Mouse (Mus musculus) CH12F3 (cell line): ENCODE data around the gene Fam229b.

ENCODE experiments used
- in situ Hi-C: fragments of 300-500 bp; cut with MboI; formaldehyde crosslinking; loops from 2 replicates; pipeline ENCODE4 v1.14.3; 2020; ENCODE audit warnings: low sequenced_read_pairs

Gene Fam229b

DNA sequence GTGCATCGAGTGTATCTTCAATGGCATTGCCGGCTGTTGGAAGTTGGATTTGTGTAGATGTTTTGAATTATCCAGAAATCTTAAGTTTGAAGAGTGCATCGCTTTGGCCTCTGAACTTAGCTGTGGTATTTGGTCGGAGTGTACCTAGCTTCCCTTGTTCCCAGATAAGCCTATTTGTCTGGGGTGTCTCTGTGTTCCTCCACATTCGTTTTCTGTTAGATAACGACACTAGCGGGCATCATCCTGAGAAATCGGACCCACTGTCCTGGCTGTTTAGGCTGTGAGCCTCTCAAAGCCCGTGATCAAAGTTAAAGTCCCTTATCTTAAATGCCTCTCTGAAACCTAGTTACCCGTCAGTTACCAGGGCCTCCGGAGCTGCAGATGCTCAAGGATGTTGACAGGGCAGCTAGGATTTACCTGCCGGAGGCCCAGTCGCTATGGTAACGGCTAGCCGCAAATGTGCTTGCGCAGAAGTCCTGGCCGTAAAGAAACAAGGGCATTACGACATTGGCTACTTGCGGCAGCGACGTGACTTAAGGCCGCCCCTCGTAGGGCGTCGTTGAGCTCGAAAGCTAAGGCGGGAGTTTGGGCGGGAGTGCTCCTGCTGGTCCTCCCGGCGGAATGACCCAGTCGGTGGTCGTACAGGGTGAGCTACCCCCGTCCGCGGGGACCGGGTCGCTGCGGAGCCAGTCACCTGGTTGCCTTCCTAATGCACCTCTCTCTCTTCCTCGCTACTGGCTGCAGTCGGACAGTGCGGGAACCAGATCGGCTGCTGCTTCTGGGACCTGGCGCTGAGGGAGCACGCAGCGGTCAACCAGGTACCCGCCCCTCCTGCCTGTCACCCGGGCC lies at the start of gene Fam229b, which contains the start of gene Tube1:
TSS of gene Fam229b (minus strand) at position 453 of the 849 bp plus-strand sequence.
TSS of gene Tube1 (plus strand) at position 515 of the 849 bp plus-strand sequence.
- in situ Hi-C loops = no loop called here

DNA sequence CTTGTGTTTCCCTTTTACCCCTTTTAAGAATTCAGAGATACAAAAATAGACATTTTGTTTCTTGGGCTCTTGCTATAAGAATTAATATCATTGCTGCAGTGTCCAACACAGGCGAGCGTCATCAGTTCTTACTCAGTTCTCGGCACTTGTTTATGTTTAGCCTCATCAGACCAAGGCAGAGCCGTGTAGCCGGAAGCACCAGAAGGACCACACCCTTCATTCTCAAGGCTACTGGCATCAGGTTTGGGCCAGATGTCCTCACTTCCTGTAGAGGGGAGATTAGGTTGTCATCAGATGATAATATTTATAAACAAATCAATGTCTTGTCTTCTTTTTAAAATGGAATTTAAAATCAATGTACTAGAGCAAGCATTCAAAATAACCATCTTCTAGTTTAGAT lies 43.3 kb upstream of the Fam229b start:
- in situ Hi-C loops = no loop called here

DNA sequence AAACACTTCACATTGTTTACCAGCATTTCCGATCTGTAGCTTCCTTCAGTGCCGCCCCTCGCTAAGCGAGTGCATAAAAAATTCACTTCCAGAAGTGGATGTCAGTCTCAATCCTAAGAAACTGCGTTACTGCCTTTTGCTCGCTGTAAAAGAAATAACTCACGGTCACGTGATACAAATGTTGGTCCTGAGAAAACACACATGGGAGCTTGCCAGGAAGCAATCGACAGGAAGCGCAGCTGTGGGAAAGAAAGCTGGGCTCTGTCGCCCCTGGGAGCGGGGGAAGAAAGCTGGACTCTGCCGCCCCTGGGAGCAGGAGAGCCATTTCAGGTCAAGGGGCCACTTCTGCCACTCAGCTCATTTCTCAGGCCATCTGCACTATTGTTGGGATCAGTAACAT lies 39.4 kb upstream of the Fam229b start:
- in situ Hi-C loops = loop anchor here (5.0 kb wide), 1 partner anchor 349 kb away; no protein-coding TSS in a partner anchor

DNA sequence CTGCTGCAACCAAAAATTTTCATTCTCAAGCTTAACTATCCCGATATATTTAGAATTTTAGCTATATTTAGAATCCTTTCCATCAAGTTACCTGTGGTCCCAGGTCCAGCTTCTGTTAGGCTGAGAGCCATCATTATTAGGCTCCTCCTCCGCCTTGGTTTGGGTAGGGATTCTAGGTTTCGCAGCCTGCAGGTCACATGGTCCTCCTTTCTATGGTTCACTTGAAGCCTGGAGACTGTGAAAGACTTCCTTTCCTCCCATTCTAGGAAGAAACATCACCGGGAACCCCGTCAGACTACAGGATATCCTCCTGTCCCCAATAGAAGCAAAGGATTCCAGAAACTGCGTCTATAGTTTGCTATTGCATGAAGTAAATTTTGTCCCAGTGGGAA lies 38.8 kb upstream of the Fam229b start:
- in situ Hi-C loops = loop anchor here (5.0 kb wide), 1 partner anchor 350 kb away; no protein-coding TSS in a partner anchor

DNA sequence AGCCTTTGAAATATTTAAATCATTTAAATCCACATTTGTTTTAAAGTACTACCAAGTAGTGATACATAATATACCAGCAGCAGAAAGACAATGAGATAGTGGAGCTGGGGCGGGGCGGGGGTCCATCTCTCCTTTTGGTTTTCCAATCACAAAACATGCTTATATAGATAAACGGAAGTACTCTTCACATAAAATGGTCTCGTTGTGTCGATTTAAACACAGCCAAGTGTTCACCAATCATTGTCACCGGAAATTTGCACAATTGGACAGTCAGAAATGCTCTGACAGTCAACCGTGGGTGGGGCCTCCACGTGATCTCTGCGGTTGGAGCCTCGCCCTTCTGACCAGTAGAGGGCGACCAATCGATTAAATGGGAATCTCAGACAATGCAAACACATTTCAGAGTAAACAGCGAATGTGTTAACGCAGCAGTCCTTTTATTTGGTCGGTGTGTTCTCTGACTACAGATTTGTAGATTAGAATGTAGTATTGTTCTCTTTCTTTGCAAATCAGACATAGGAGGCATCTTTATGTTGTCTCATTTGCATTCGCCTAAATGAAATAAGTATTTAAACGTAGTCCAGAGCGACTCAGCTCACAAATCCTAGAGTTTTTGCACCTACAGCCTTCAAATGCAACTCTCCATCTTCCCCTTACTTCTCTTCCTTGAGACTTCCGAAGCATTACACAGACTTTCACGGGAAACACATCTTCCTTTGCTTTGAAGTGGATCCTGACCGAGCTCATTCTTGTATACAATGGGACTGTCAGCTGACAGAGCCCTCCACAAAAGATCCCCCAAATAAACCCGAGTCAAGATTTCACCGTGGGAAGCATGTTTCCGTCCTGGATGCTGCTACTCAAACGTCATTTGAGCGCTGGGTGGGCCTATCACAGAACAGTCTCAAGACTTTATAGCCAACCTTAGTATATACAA lies 38.2 kb upstream of the Fam229b start:
- in situ Hi-C loops = loop anchor here (5.0 kb wide), 1 partner anchor 350 kb away; no protein-coding TSS in a partner anchor

DNA sequence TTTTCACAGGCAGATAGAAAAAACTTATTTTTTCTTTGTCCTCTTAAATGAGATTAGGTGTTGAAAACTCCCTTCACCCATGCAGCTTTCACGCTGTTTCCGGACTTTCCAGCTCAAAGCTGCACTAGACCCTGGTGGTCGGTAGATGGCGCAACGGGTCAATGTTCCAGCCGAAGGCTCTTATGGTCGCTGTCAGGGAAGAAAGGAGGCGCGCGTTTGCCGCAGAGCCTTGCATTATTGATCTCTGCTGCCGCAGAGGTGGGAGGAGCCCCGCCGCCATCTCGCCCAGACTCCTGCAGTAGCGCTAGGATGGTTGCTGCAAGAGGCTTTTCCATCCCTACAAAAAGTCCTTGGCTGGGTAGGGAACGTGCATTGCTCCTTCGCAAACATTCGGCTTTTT lies 37.4 kb upstream of the Fam229b start:
- in situ Hi-C loops = loop anchor here (5.0 kb wide), 1 partner anchor 351 kb away; no protein-coding TSS in a partner anchor

DNA sequence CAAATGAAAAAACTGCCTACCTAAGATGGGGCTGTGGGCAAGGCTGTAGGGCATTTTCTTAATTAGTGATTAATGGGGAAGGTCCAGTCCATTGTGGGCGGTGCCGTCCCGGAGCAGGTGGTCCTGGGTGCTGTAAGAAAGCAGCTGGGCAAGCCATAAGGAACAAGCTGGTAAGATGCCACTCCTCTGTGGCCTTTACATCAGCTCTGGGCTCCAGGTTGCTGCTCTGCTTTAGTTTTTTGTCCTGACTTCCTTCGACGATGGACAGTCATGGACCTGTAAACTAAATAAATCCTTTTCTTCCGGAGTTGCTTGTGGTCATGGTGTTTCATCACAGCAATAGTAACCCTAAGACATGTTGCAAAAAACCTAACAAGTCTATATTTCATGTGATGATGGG lies 37.0 kb upstream of the Fam229b start:
- in situ Hi-C loops = loop anchor here (5.0 kb wide), 1 partner anchor 352 kb away; no protein-coding TSS in a partner anchor

DNA sequence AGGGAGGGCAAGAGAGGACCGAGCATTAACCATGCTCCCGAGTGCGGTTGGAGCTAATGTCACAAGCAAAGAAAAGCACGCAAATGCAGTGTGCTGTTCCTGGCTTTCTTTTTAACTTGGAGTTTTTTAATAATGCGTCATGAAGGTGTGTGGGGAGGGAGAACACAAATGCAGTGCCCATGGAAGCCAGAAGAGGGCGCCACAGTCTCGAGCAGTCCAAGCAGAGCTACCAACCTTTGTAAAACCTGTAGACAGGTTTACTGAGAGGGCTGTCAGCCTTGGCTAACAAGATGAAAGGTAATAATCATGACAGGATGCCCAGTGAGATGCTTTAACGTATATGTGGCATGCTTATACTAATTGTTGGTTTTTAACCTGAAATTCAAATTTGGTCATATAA lies 36.5 kb upstream of the Fam229b start:
- in situ Hi-C loops = loop anchor here (5.0 kb wide), 1 partner anchor 352 kb away; no protein-coding TSS in a partner anchor

DNA sequence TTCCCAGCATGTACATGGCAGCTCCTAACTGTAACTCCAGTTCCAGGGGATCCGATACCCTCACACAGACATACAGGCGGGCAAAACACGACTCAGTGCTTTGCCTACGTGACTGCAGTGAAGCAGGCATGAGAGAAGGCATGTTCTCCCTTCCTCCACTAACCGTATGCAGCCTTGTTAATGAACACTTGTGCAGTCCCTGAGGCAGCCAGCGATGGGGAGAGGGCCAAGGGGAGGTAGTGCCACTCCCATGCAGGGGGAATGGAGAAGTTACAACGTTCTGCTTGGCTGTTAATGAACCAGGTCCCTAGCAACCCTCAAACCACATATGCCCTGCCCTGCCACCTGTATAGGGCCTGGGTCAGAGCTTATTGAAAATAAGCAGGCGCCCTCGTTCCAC lies 35.9 kb upstream of the Fam229b start:
- in situ Hi-C loops = loop anchor here (5.0 kb wide), 1 partner anchor 353 kb away; no protein-coding TSS in a partner anchor

DNA sequence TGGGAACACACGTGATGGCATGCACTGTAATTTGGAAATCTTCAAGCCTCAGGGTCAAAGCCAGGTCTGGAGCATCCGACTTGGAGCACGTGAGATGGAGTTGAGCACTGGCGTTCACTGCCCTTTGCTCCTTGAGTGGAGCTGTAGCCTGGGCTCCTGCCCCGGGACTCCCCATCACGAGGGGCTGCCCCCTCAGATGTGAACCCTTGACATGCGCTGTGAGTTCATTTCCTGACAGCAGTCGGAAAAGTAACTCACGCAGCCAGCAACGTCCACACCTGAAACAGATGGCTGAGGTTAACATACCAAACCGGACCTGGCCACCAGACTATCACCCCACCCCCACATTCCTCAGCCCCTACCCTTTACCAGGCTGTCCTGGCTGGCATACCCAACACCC lies 33.9 kb upstream of the Fam229b start:
- in situ Hi-C loops = no loop called here

DNA sequence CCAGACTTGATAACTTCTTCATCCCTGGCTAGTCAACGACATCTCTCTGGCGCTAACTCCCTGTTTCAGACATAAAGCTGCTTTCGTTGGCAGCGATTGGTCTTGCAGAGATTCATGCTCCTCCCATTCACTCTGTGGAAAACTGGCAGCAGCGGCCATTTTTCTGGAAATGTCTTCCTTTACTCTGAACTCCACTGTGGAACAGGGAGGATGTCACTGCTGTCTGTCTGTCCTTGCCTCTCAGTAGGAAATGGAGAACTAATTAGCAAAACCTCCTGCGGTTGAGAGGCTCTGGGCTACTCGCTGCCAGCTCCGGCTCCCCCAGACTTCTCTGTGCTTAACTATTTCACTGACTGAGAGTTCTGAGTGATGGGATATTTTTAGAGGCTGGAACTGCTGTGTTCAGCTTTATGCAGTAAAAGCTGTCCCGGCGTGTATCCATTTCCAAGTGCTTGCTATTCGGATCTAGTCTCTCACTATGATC lies 32.0 kb upstream of the Fam229b start:
- in situ Hi-C loops = no loop called here

DNA sequence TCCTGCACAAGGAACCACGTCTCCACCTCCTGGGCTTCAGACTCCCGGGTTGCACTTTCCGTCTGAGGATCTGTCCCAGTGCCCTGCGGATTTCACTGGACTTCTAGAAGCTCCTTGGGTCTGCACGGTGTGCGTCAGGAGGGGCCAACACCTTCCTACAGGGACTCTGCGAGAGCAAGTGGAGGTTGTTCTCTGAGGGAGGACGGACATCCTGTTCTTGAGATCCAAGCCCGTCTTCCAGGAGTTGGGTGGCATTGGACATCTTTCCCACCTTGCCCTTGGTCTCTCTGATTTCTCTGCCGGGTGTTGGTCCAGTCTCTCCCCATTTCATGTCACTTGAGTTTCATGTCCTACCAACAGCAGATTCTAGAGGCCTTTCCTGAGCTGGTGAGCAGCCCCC lies 30.0 kb upstream of the Fam229b start, which contains the start of gene Ccn6:
TSS of gene Ccn6 (minus strand) at position 101 of the 400 bp plus-strand sequence.
- in situ Hi-C loops = no loop called here

DNA sequence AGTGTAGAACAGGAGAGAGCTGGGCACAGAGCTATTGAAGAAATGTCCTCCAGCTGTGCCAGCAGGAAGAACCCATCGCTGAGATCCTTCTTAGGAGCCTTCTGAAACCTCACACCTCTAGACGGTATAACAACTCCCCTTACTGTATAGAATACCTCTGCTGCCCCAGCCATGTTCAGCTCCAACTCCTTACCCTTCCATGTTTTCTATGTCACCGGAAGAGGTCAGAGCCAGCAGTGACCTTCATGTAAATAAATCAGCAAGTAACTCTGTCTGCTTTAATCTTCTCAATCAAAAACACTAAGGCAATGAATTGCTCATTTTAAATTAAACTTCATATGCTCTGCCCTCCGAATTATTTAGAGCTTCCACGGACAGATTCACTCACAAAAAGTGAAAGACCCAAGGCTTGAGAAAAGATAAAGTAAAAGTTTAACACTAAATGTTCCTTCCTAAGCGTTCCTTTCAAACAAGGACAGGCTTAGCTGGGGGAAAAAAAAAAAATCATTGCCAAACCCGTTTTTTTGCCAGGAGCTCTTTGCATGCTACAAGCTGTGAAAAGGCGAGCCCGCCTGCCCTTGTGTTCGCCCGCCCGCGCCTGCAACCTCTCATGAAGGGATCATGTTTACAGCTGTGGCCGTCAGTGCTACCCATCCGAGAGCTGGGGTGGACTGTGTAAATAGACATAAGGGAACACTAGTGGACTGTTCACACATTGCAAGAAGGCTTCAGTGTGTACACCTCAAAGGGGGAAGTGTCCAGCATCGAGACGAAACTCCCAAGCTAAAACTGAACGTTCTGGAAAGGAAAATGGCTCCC lies 29.2 kb upstream of the Fam229b start:
- in situ Hi-C loops = no loop called here

DNA sequence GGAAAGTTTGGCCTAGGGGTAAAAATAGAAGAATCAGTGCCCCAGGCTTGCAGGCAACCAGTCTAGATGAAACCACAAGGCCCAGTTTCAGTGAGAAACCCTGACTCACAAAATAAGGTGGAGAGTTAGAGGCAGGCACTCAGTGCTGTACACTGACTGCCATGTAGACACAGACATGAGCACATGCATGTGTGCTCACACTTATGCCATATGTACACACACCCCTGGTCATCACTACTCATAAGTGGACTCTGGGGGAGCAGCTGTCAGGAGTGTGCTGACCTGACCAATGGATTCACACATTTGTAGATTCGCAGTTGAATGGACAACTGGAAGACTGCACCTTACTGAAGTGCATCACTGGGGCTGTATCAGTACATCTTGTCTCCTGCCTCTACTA lies 27.7 kb upstream of the Fam229b start:
- in situ Hi-C loops = no loop called here

DNA sequence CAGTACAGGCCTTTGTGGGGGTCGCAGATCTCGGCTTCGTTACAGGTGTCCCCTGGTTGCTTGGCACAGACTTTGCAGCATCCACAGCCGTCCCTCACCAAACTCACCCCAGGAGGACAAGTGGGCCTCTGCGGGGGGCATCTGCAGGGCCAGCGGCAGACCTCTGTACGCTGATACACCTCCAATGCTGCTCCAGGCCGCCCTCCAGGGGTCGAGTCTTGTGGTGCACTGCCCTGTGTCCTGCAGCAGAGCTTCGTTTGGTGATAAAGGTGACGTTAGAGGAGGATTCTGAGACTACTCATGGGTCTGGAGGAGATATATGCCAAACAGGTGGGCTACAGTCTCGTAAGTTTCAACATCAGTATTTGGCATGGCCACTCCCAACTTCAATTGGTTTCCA lies 24.6 kb upstream of the Fam229b start:
- in situ Hi-C loops = no loop called here

DNA sequence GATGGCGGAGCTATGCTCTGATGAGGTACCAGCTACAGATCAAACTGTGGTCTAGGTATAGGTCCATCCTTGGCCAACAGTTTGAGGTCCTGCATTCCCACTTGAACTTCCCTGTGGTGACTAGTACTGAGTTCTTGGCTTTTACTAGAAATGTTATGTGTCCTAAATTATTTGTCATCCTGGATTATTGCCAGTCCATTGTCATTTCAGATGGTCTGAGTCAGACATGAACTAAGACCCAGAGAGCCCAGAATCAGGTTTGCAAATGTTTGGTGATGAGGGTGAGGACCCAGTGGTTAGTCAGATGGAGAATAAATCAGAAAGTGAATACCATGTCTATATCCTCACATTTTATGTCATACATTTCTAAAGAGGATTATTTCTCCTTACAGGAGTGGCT lies 23.6 kb upstream of the Fam229b start:
- in situ Hi-C loops = no loop called here

DNA sequence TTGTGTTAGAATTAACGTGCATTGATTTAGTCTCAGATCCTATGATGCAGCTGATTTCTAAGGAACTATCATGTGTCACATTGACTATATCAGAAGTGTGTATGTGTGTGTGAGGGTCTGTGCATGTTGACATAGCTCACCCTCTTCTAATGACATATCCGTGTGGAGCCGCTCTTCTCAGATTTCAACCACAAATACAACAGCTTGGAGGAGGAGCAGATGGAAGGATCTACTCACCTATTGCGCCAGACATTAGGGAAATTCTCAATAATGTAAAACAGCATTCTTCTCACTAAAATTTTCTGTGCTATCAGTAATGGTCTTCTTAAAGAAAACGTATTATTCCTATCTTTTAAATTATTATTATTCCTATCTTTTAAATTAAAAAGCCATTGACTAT lies 23.0 kb upstream of the Fam229b start:
- in situ Hi-C loops = no loop called here

DNA sequence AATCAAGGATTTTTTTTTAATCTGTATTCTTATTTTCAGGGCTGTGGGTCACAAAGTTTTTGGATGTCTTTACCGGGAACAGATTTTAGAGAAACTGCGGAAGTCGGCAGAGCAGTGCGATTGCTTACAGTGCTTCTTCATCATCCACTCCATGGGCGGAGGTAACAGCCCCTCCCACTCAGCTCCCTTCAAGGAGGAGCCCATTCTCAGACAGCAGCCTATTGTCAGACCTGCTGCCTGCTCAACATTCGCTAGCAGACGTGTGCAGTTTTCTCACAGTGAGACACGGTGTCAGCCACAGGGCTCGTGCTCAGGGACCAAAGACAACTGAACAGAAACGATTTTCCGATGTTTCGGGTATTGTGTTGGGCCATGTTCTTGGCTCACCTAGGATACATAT lies 8.5 kb upstream of the Fam229b start:
- in situ Hi-C loops = no loop called here

DNA sequence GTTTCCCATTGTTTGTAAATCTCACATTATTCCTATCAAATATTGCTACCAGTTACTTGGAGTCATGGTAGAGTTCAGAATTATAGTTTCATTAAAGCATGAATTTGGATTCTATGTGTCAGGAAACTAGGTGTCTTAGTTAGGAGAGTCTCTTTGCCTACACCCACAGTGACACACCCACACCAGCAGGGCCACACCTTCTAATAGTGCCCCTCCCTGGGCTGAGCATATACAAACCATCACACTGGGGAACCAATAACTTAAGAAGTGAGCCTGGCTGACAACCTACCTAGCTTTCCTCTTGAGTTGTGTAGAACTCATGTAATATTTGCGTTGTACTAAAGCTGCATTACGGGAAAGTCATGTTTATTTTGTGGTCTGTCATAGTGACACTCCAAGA lies 7.7 kb upstream of the Fam229b start:
- in situ Hi-C loops = no loop called here

DNA sequence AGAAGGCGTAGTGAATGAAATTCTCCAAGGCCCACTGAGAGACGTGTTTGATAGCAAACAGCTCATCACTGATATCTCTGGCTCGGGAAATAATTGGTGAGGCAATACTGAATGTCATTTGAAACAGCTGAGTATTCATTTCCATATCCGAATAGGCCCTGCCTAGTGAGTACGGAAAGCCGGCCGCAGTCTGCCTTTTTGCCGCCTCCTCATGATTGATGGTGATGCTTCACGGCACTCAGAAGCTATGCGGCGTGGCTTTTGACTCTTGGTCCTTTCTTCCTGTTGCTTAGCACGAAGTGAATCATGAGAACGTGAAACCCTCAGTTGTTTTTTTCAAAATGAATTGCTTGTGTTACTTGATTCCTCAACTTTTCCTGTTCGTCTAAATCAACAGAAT lies 7.1 kb upstream of the Fam229b start:
- in situ Hi-C loops = no loop called here
